Mouse (Mus musculus) MEL (cell line): ENCODE measurements at regions not wholly inside any gene's neighbourhood (a gene's known extent, or its start where the extent isn't known, plus 50 kb on each side); places are given as distances from the start of the nearest gene placed in this dataset.

Source experiments
- DNase-seq: peaks from one replicate; pipeline ENCODE4 v3.0.0; 2011; ENCODE audit warnings: low read depth, low spot score
- H3K27ac ChIP-seq: 2 replicates; pipeline ENCODE4 v1.5.1; 2012; ENCODE audit warnings: low read depth, mild to moderate bottlenecking, control low read depth, low read length, moderate library complexity; ENCODE audit not compliant: control insufficient read depth
- H3K27me3 ChIP-seq, 2 experiments: fragments of 150-350 bp in 1 of 2; sonication (generic) in 1 of 2; 2 replicates each; pipeline ENCODE4 v1.6.1; 2012; ENCODE audit warnings: low read length in 2 of 2, mild to moderate bottlenecking in 2 of 2, improper control_type of control experiment in 1 of 2, moderate library complexity in 1 of 2; ENCODE audit not compliant: insufficient read depth in 2 of 2, control insufficient read depth in 1 of 2
- H3K36me3 ChIP-seq, 2 experiments: 2 replicates each; pipeline ENCODE4 v1.6.1; 2012 to 2014; ENCODE audit warnings: low read length in 2 of 2, improper control_type of control experiment in 1 of 2, inconsistent platforms in 1 of 2, mild to moderate bottlenecking in 1 of 2; ENCODE audit not compliant: insufficient read depth in 2 of 2, control insufficient read depth in 1 of 2
- H3K4me1 ChIP-seq, 2 experiments: fragments of 150-350 bp in 1 of 2; sonication (generic) in 1 of 2; 2 replicates each; pipeline ENCODE4 v1.6.1; 2012; ENCODE audit warnings: low read length in 2 of 2, improper control_type of control experiment in 1 of 2, mild to moderate bottlenecking in 1 of 2; ENCODE audit not compliant: insufficient read depth in 2 of 2, control insufficient read depth in 1 of 2
- H3K4me3 ChIP-seq, 2 experiments: fragments of 150-350 bp in 1 of 2; sonication (generic) in 1 of 2; 2 replicates each; pipeline ENCODE4 v1.5.1; 2012; ENCODE audit warnings: low read depth in 2 of 2, low read length in 2 of 2, mild to moderate bottlenecking in 2 of 2, moderate library complexity in 2 of 2, control low read depth in 1 of 2, improper control_type of control experiment in 1 of 2; ENCODE audit not compliant: control insufficient read depth in 1 of 2, insufficient read depth in 1 of 2
- H3K79me2 ChIP-seq: 2 replicates; pipeline ENCODE4 v1.6.1; 2012; ENCODE audit warnings: mild to moderate bottlenecking, low read length, moderate library complexity; ENCODE audit not compliant: control insufficient read depth, poor library complexity, insufficient read depth
- H3K9ac ChIP-seq: 2 replicates; pipeline ENCODE4 v1.6.1; 2012; ENCODE audit warnings: low read depth, mild to moderate bottlenecking, control low read depth, low read length, moderate library complexity; ENCODE audit not compliant: control insufficient read depth, poor library complexity, severe bottlenecking
- H3K9me3 ChIP-seq: fragments of 150-350 bp; sonication (generic); replicated peaks from 2 replicates; pipeline ENCODE4 v1.6.1; 2012; ENCODE audit warnings: mild to moderate bottlenecking, low read length, improper control_type of control experiment, moderate library complexity; ENCODE audit not compliant: insufficient read depth
- BHLHE40 ChIP-seq: IDR thresholded peaks from 2 replicates; pipeline ENCODE4 v1.6.1; 2012; ENCODE audit warnings: low read depth, mild to moderate bottlenecking, inconsistent platforms, low read length, improper control_type of control experiment, borderline replicate concordance
- ETS1 ChIP-seq: IDR thresholded peaks from 2 replicates; pipeline ENCODE4 v1.6.1; 2012; ENCODE audit warnings: low read depth, mild to moderate bottlenecking, inconsistent platforms, low read length, improper control_type of control experiment, moderate library complexity
- GABPA ChIP-seq: IDR thresholded peaks from 2 replicates; pipeline ENCODE4 v1.6.1; 2012; ENCODE audit warnings: low read depth, mild to moderate bottlenecking, inconsistent platforms, low read length, improper control_type of control experiment, moderate library complexity
- KAT2A ChIP-seq: conservative IDR thresholded peaks from 2 replicates; pipeline ENCODE4 v1.6.1; 2012; ENCODE audit warnings: low read depth, low read length, improper control_type of control experiment, inconsistent platforms
- MAFK ChIP-seq: IDR thresholded peaks from 2 replicates; pipeline ENCODE4 v1.6.1; 2011; ENCODE audit warnings: low read depth, mild to moderate bottlenecking, low read length, improper control_type of control experiment, borderline replicate concordance
- MAZ ChIP-seq: IDR thresholded peaks from 2 replicates; pipeline ENCODE4 v1.6.1; 2012; ENCODE audit warnings: low read depth, mild to moderate bottlenecking, inconsistent platforms, low read length, improper control_type of control experiment
- NELFE ChIP-seq: IDR thresholded peaks from 2 replicates; pipeline ENCODE4 v1.6.1; 2011; ENCODE audit warnings: low read depth, low read length, improper control_type of control experiment
- NRF1 ChIP-seq: IDR thresholded peaks from 2 replicates; pipeline ENCODE4 v1.6.1; 2014; ENCODE audit warnings: low read depth, mild to moderate bottlenecking, inconsistent platforms, low read length, improper control_type of control experiment, moderate library complexity; ENCODE audit not compliant: poor library complexity, insufficient read depth, severe bottlenecking
- TAL1 ChIP-seq: IDR thresholded peaks from 2 replicates; pipeline ENCODE4 v1.6.1; 2012; ENCODE audit warnings: mild to moderate bottlenecking, inconsistent platforms, low read length, moderate library complexity, mixed read lengths
- USF1 ChIP-seq: IDR thresholded peaks from 2 replicates; pipeline ENCODE4 v1.6.1; 2014; ENCODE audit warnings: low read depth, mild to moderate bottlenecking, inconsistent platforms, low read length, improper control_type of control experiment, moderate library complexity
- ZC3H11A ChIP-seq: IDR thresholded peaks from 2 replicates; pipeline ENCODE4 v1.6.1; 2012; ENCODE audit warnings: low read depth, mild to moderate bottlenecking, inconsistent platforms, low read length, improper control_type of control experiment
- ZMIZ1 ChIP-seq: IDR thresholded peaks from 2 replicates; pipeline ENCODE4 v1.6.1; 2012; ENCODE audit warnings: low read depth, mild to moderate bottlenecking, inconsistent platforms, low read length, improper control_type of control experiment, moderate library complexity
- ZNF384 ChIP-seq: IDR thresholded peaks from 2 replicates; pipeline ENCODE4 v1.6.1; 2012; ENCODE audit warnings: low read depth, mild to moderate bottlenecking, inconsistent platforms, low read length, improper control_type of control experiment

DNA sequence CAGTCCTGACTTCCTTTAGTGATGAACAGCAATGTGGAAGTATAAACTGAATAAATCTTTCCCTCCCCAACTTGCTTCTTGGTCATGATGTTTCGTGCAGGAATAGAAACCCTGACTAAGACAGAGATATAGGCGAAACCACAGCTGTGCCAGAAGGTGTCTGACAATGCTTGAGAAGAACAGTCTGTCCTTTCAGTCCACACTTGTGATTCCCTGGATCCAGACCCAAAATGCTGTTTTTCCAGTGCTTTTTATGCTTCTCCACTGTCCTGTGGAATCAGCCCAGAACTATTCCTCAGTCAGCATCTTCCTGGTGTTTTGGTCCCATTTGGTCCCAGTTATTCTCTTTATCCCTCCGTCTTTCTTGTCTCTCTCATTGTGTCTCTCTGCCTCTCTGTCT, 723.6 kb downstream of the Adcyap1 start:
- TF ChIP-seq MAFK = no peak
- TF ChIP-seq, all 39 proteins: peak for 0
- DNase-seq = no peak
- Histone ChIP-seq H3K36me3 (no peaks in the 10 kb centered on the region), H3K9me3 (no peaks in the 10 kb centered on the region), H3K4me3 (no peak overlapping the region), H3K27me3 (no peaks in the 10 kb centered on the region), H3K27ac (no peak overlapping the region), H3K79me2 (no peaks in the 10 kb centered on the region), H3K4me1 (no peaks in the 10 kb centered on the region), H3K9ac (no peak overlapping the region)

DNA sequence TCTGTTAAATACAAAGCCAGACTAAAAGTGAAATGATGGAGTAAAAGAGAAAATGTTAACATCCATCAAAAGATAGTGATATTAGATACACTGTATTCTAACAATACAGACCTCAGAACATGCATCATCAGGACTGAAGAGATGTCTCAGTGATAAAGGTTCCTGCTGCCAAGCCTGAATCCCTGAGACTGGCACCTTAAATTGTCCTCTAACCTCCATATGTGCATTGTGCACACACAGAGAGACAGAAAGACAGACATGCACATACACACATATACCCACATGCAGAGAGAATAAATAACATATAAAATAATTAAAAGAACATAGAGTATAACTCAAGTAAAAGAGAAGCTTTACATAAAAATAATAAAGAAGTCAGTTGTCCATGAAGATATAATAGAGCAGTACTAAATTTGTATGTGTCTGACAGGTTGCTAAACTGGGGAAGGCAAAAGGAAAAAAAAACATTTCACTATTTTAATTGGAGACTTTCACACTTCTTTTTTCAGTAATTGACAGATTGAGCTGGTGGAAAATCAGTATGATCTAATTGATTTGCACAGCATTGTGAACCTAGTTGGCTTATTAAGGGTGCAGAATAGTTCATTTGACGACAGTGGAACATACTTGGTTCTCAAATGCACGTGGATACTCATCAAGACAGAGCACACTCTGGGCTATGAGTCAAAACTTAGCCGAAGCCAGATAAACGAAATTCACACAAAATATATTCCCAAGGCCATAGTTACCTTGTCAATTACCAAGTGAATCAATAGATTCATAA, 725.6 kb downstream of the Adcyap1 start:
- no peak overlapping the region for H3K9ac ChIP-seq
- no peaks in the 10 kb centered on the region for H3K36me3 ChIP-seq
- no peak overlapping the region for H3K27ac ChIP-seq
- H3K4me3 ChIP-seq = no peak overlapping the region
- no peaks in the 10 kb centered on the region for H3K79me2 ChIP-seq
- no peaks in the 10 kb centered on the region for H3K27me3 ChIP-seq
- no peak for DNase-seq
- no peaks in the 10 kb centered on the region for H3K4me1 ChIP-seq
- no peaks in the 10 kb centered on the region for H3K9me3 ChIP-seq
- TF ChIP-seq USF1 (no peak), ZNF384 (no peak), ZMIZ1 (no peak), KAT2A (no peak), BHLHE40 (no peak), NELFE (no peak), MAZ (no peak), MAFK (no peak), ETS1 (no peak), GABPA (no peak), NRF1 (no peak), TAL1 (no peak), ZC3H11A (no peak)
